Mouse (Mus musculus): Measurements from ENCODE around the gene Diexf.

The Diexf gene

GRCm38 (mm10) chr1:193151134-193151533 lies 21.1 kb upstream of the Diexf start:
- H3K27me3 ChIP-seq (ENCODE audit: control insufficient read depth, insufficient read depth, low read length, poor library complexity, severe bottlenecking): no peaks in the 10 kb centered on the region
- DNase-seq (ENCODE audit: low read depth, low spot score): no peak
- no peaks in the 10 kb centered on the region for H3K36me3 ChIP-seq (ENCODE audit: control insufficient read depth, insufficient read depth, low read length, poor library complexity, severe bottlenecking)

GRCm38 (mm10) chr1:193149231-193149630 lies 19.2 kb upstream of the Diexf start:
- no peaks in the 10 kb centered on the region for H3K36me3 ChIP-seq (ENCODE audit: control insufficient read depth, insufficient read depth, low read length, poor library complexity, severe bottlenecking)
- DNase-seq (ENCODE audit: low read depth, low spot score): no peak
- no peaks in the 10 kb centered on the region for H3K27me3 ChIP-seq (ENCODE audit: control insufficient read depth, insufficient read depth, low read length, poor library complexity, severe bottlenecking)

GRCm38 (mm10) chr1:193146416-193146815 lies 16.3 kb upstream of the Diexf start:
- no peak for DNase-seq (ENCODE audit: low read depth, low spot score)
- Histone ChIP-seq H3K36me3 (ENCODE audit: control insufficient read depth, insufficient read depth, low read length, poor library complexity, severe bottlenecking) (no peaks in the 10 kb centered on the region), H3K27me3 (ENCODE audit: control insufficient read depth, insufficient read depth, low read length, poor library complexity, severe bottlenecking) (no peaks in the 10 kb centered on the region)

GRCm38 (mm10) chr1:193145101-193145500 lies 15.0 kb upstream of the Diexf start:
- H3K36me3 ChIP-seq (ENCODE audit: control insufficient read depth, insufficient read depth, low read length, poor library complexity, severe bottlenecking): no peaks in the 10 kb centered on the region
- no peaks in the 10 kb centered on the region for H3K27me3 ChIP-seq (ENCODE audit: control insufficient read depth, insufficient read depth, low read length, poor library complexity, severe bottlenecking)

GRCm38 (mm10) chr1:193144516-193144915 lies 14.4 kb upstream of the Diexf start:
- Histone ChIP-seq H3K36me3 (ENCODE audit: control insufficient read depth, insufficient read depth, low read length, poor library complexity, severe bottlenecking) (no peaks in the 10 kb centered on the region), H3K27me3 (ENCODE audit: control insufficient read depth, insufficient read depth, low read length, poor library complexity, severe bottlenecking) (no peaks in the 10 kb centered on the region)
- no peak for DNase-seq (ENCODE audit: low read depth, low spot score)

More at GRCm38 (mm10) chr1:193145101-193145500, 15.0 kb upstream of the Diexf start:
- no peak for DNase-seq (ENCODE audit: low read depth, low spot score)

GRCm38 (mm10) chr1:193142517-193143062 lies 12.5 kb upstream of the Diexf start:
- DNase-seq (ENCODE audit: low read depth, low spot score): no peak

GRCm38 (mm10) chr1:193141118-193141517 lies 11.0 kb upstream of the Diexf start:
- Histone ChIP-seq H3K36me3 (ENCODE audit: control insufficient read depth, insufficient read depth, low read length, poor library complexity, severe bottlenecking) (no peaks in the 10 kb centered on the region), H3K27me3 (ENCODE audit: control insufficient read depth, insufficient read depth, low read length, poor library complexity, severe bottlenecking) (no peaks in the 10 kb centered on the region)
- no peak for DNase-seq (ENCODE audit: low read depth, low spot score)

More at GRCm38 (mm10) chr1:193142517-193143062, 12.5 kb upstream of the Diexf start:
- Histone ChIP-seq H3K27me3 (ENCODE audit: control insufficient read depth, insufficient read depth, low read length, poor library complexity, severe bottlenecking) (no peaks in the 10 kb centered on the region), H3K36me3 (ENCODE audit: control insufficient read depth, insufficient read depth, low read length, poor library complexity, severe bottlenecking) (no peaks in the 10 kb centered on the region)

- Histone ChIP-seq H3K27me3 (ENCODE audit: control insufficient read depth, insufficient read depth, low read length, poor library complexity, severe bottlenecking) (no peaks in the 10 kb centered on the region), H3K36me3 (ENCODE audit: control insufficient read depth, insufficient read depth, low read length, poor library complexity, severe bottlenecking) (no peaks in the 10 kb centered on the region)
- no peak for DNase-seq (ENCODE audit: low read depth, low spot score)
Observed at GRCm38 (mm10) chr1:193138669-193139068, 8.6 kb upstream of the Diexf start.

- Histone ChIP-seq H3K27me3 (ENCODE audit: control insufficient read depth, insufficient read depth, low read length, poor library complexity, severe bottlenecking) (no peaks in the 10 kb centered on the region), H3K36me3 (ENCODE audit: control insufficient read depth, insufficient read depth, low read length, poor library complexity, severe bottlenecking) (no peaks in the 10 kb centered on the region)
- no peak for DNase-seq (ENCODE audit: low read depth, low spot score)
Observed at GRCm38 (mm10) chr1:193138087-193138486, 8.0 kb upstream of the Diexf start.

GRCm38 (mm10) chr1:193133726-193134125 lies 3.7 kb upstream of the Diexf start:
- H3K36me3 ChIP-seq (ENCODE audit: control insufficient read depth, insufficient read depth, low read length, poor library complexity, severe bottlenecking): no peaks in the 10 kb centered on the region
- peak; percentile 24 for DNase-seq (ENCODE audit: low read depth, low spot score)
- no peaks in the 10 kb centered on the region for H3K27me3 ChIP-seq (ENCODE audit: control insufficient read depth, insufficient read depth, low read length, poor library complexity, severe bottlenecking)

- no peaks in the 10 kb centered on the region for H3K27me3 ChIP-seq (ENCODE audit: control insufficient read depth, insufficient read depth, low read length, poor library complexity, severe bottlenecking)
- peaks cover 2% of the 10 kb centered on the region; the same call in 1 of the 2 replicates for H3K36me3 ChIP-seq (ENCODE audit: control insufficient read depth, insufficient read depth, low read length, poor library complexity, severe bottlenecking)
- no peak for DNase-seq (ENCODE audit: low read depth, low spot score)
Observed at GRCm38 (mm10) chr1:193132385-193132784, 2.3 kb upstream of the Diexf start.

GRCm38 (mm10) chr1:193131311-193131948 lies 1.4 kb upstream of the Diexf start:
- no peak for DNase-seq (ENCODE audit: low read depth, low spot score)
- H3K36me3 ChIP-seq (ENCODE audit: control insufficient read depth, insufficient read depth, low read length, poor library complexity, severe bottlenecking): peaks cover 2% of the 10 kb centered on the region; the same call in 1 of the 2 replicates
- no peaks in the 10 kb centered on the region for H3K27me3 ChIP-seq (ENCODE audit: control insufficient read depth, insufficient read depth, low read length, poor library complexity, severe bottlenecking)

GRCm38 (mm10) chr1:193130839-193131238 lies 767 bp upstream of the Diexf start:
- DNase-seq (ENCODE audit: low read depth, low spot score): no peak
- peaks cover 2% of the 10 kb centered on the region; the same call in 1 of the 2 replicates for H3K36me3 ChIP-seq (ENCODE audit: control insufficient read depth, insufficient read depth, low read length, poor library complexity, severe bottlenecking)
- H3K27me3 ChIP-seq (ENCODE audit: control insufficient read depth, insufficient read depth, low read length, poor library complexity, severe bottlenecking): no peaks in the 10 kb centered on the region

- no peak for DNase-seq (ENCODE audit: low read depth, low spot score)
- H3K36me3 ChIP-seq (ENCODE audit: control insufficient read depth, insufficient read depth, low read length, poor library complexity, severe bottlenecking): peaks cover 2% of the 10 kb centered on the region; the same call in 1 of the 2 replicates
- H3K27me3 ChIP-seq (ENCODE audit: control insufficient read depth, insufficient read depth, low read length, poor library complexity, severe bottlenecking): no peaks in the 10 kb centered on the region
Observed at GRCm38 (mm10) chr1:193130456-193130825, 369 bp upstream of the Diexf start.

GRCm38 (mm10) chr1:193129321-193129720 lies 751 bp downstream of the Diexf start:
- no peak for DNase-seq (ENCODE audit: low read depth, low spot score)
- Histone ChIP-seq H3K36me3 (ENCODE audit: control insufficient read depth, insufficient read depth, low read length, poor library complexity, severe bottlenecking) (peaks cover 2% of the 10 kb centered on the region; the same call in 1 of the 2 replicates), H3K27me3 (ENCODE audit: control insufficient read depth, insufficient read depth, low read length, poor library complexity, severe bottlenecking) (no peaks in the 10 kb centered on the region)
